Mouse (Mus musculus) bone marrow, adult 2 months (tissue): ENCODE data around the gene Acss2. TPM values are rescaled to one million over a fixed set of nuclear protein-coding genes. Genes with fewer than 3 reads are reported as not detected.

Experiments
- H3K27ac ChIP-seq: fragments of 200-500 bp; 2 replicates; pipeline ENCODE4 v1.5.1; 2012; ENCODE audit warnings: low read depth, mild to moderate bottlenecking, control low read depth, inconsistent platforms, low read length; ENCODE audit not compliant: control insufficient read depth, poor library complexity, insufficient read depth
- H3K4me1 ChIP-seq: fragments of 200-500 bp; 2 replicates; pipeline ENCODE4 v1.6.1; 2011; ENCODE audit warnings: low read length; ENCODE audit not compliant: control insufficient read depth, insufficient read depth
- H3K4me3 ChIP-seq: fragments of 200-500 bp; replicated peaks from 2 replicates; pipeline ENCODE3; 2011; ENCODE audit warnings: mild to moderate bottlenecking, low read depth, low read length, control low read depth; ENCODE audit not compliant: control insufficient read depth
- CTCF ChIP-seq: fragments of 200-500 bp; IDR thresholded peaks from 2 replicates; pipeline ENCODE4 v1.5.1; 2011; ENCODE audit warnings: low read length, control low read depth; ENCODE audit not compliant: control insufficient read depth, insufficient read depth
- POLR2A ChIP-seq: fragments of 200-500 bp; IDR thresholded peaks from 2 replicates; pipeline ENCODE4 v1.6.1; 2011; ENCODE audit warnings: low read depth, mild to moderate bottlenecking, control low read depth, low read length, borderline replicate concordance; ENCODE audit not compliant: control insufficient read depth
- WGBS: fragments of 180-500 bp; shearing (Covaris S2); methylation state at CpG from one replicate; pipeline ENCODE4 v1.1.7; 2018; 5-methylcytosine and 5-hydroxymethylcytosine counted together
- polyA plus RNA-seq: library from polyadenylated mRNA; stranded (reverse); fragments of >200 nt; gene quantifications from 2 replicates; pipeline ENCODE4 v1.2.4, GENCODE M21; 2011; ENCODE audit warnings: low replicate concordance; ENCODE audit not compliant: missing spikeins, insufficient read depth, insufficient read length

Gene Acss2
- polyA plus RNA-seq, 1 experiment = 13.9 TPM

DNA sequence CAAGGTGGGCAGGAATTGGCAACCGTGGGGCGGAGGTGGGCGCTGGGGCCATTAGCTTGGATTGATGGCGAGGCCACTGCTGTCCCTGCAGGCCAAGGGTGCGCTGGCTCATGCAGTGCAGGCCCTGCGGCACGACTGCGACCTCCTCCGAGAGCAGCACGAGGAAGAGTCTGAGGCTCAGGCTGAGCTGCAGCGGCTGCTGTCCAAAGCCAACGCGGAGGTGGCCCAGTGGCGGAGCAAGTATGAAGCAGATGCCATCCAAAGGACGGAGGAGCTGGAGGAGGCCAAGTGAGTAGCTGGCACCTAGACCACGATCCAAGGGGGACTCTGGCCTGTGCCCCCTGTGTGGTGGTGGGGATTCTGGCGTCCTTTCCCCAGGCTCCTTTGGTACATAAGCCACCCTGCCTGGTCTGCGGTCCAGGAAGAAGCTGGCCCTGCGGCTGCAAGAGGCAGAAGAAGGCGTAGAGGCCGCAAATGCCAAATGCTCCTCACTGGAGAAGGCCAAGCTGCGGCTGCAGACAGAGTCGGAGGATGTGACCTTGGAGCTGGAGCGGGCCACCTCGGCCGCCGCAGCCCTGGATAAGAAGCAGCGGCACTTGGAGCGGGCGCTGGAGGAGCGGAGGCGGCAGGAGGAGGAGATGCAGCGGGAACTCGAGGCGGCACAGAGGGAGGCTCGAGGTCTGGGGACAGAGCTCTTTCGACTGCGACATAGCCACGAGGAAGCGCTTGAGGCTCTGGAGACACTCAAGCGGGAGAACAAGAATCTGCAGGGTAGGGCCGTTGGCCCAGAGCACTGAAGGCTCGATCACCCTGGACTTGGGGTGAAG, 113.1 kb downstream of the Acss2 start:
- TF ChIP-seq POLR2A (no peak), CTCF (no peak)
- Histone ChIP-seq H3K4me1 (no peaks in the 10 kb centered on the region), H3K27ac (no peak overlapping the region; the same call in 1 of the 2 replicates), H3K4me3 (no peak overlapping the region)
- 38% methylated on average over 43 of the region's 43 CpGs for WGBS

DNA sequence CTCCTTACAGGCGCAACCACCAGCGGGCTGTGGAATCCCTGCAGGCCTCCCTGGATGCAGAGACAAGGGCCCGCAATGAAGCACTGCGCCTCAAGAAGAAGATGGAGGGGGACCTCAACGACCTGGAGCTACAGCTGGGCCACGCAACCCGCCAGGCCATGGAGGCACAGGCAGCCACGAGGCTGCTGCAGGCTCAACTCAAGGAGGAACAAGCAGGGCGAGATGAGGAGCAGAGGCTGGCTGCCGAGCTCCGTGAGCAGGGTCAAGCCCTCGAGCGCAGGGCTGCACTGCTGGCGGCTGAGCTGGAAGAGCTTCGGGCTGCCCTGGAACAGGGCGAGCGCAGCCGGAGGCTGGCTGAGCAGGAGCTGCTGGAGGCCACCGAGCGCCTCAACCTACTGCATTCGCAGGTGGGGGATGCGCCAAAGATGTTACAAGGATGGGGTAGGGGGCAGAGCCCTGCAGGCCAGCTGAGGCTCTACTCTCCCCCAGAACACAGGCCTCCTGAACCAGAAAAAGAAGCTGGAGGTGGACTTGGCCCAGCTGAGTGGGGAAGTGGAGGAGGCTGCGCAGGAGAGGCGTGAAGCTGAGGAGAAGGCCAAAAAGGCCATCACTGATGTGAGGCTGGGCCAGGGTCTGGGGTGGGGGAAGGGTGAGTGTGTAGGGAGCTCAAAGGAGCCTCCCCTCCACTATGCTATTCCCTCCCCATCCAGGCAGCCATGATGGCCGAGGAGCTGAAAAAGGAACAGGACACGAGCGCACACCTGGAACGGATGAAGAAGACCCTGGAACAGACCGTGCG, 114.6 kb downstream of the Acss2 start:
- TF ChIP-seq CTCF (no peak), POLR2A (no peak)
- Histone ChIP-seq H3K27ac (no peak overlapping the region), H3K4me1 (no peaks in the 10 kb centered on the region), H3K4me3 (no peak overlapping the region)
- 86% methylated on average over 30 of the region's 30 CpGs for WGBS

DNA sequence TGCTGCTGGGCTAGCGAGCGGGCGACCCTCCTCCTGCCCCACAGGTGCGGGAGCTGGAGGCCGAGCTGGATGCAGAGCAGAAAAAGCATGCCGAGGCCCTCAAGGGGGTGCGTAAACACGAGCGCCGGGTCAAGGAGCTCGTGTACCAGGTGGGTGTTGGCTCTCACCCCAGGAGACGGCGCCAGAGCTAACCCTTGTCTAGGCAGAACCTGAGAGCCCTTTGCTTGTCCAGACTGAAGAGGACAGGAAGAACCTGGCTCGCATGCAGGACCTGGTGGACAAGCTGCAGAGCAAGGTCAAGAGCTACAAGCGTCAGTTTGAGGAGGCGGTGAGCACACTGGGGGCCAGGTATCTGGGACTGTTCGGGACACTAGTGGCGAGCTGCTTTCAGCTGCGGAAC, 115.4 kb downstream of the Acss2 start:
- WGBS = 93% methylated on average over 19 of the region's 19 CpGs

DNA sequence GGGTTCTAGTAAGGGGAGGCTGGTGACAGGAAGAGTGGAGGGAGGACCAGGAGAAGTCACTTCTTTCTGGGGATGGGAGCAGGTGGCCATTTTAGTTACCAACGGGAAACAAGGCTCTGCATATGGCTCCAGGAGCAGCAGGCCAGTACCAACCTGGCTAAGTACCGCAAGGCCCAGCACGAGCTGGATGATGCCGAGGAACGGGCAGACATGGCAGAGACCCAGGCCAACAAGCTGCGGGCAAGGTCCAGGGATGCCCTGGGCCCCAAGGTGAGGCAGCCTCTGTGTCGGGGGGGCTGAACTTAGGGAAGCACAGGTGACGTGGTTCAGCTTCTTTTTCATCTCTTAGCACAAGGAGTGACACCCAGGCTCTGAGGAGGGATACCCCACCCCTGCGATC, 116.0 kb downstream of the Acss2 start:
- 93% methylated on average over 9 of the region's 9 CpGs for WGBS
- Histone ChIP-seq H3K4me3 (no peak overlapping the region), H3K4me1 (no peaks in the 10 kb centered on the region), H3K27ac (no peak overlapping the region)
- TF ChIP-seq POLR2A = no peak
- TF ChIP-seq CTCF = no peak

More for the DNA sequence above, 115.4 kb downstream of the Acss2 start:
- Histone ChIP-seq H3K4me3 (no peak overlapping the region), H3K27ac (no peak overlapping the region), H3K4me1 (no peaks in the 10 kb centered on the region)
- TF ChIP-seq CTCF = no peak
- no peak for TF ChIP-seq POLR2A

DNA sequence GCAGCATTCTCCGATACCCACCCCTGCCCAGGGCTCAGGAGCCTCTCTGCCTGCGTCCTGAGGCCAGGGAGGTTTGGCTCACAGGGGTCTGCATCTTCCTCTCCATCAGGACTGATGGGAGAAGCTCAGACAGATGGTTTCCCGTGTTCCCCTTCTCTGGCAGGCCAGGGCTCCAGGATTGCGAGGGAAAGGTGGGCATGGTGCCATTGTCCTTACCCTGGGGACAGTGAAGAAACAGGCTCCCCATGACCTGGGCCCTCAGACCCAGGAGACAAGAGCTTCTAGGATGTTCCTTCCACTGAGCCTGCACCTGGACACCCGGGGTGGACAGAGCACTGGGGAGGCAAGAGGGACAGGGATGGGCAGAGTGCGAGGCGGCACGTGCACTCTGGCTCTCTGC, 116.8 kb downstream of the Acss2 start:
- no peaks in the 10 kb centered on the region for H3K4me1 ChIP-seq
- TF ChIP-seq CTCF = no peak
- TF ChIP-seq POLR2A = no peak
- WGBS = 88% methylated on average over 8 of the region's 8 CpGs
- H3K4me3 ChIP-seq = no peak overlapping the region
- H3K27ac ChIP-seq = no peak overlapping the region

Other genes with a start within 250 kb of the Acss2 start
- 33.5 and 41.2 TPM in 2 replicates for gene Map1lc3a, start 241.7 kb upstream of the Acss2 start, polyA plus RNA-seq
- 13.5 and 14.6 TPM in 2 replicates for gene Pigu, start 160.5 kb upstream of the Acss2 start, polyA plus RNA-seq
- gene Trp53inp2, start 136.9 kb upstream of the Acss2 start, polyA plus RNA-seq = 15.1 and 17.4 TPM in 2 replicates
- gene Ncoa6, start 44.1 kb upstream of the Acss2 start, polyA plus RNA-seq = 18.1 and 35.1 TPM in 2 replicates
- gene Ggt7, start 289 bp downstream of the Acss2 start, polyA plus RNA-seq = 2.3 TPM in 1 of 2 replicates, not detected in the other
- 7.3 and 8.5 TPM in 2 replicates for gene Gss, start 74.9 kb downstream of the Acss2 start, polyA plus RNA-seq
- gene Myh7b, start 93.3 kb downstream of the Acss2 start, polyA plus RNA-seq = not detected in 2 replicates
- 31.7 and 47.0 TPM in 2 replicates for gene Trpc4ap, start 174.4 kb downstream of the Acss2 start, polyA plus RNA-seq
- 13.1 and 17.6 TPM in 2 replicates for gene Edem2, start 211.5 kb downstream of the Acss2 start, polyA plus RNA-seq
- gene Gm17581, start 217.9 kb downstream of the Acss2 start, polyA plus RNA-seq = not detected in 2 replicates
- 1.6 TPM in 1 of 2 replicates, not detected in the other for gene Procr, start 233.2 kb downstream of the Acss2 start, polyA plus RNA-seq